Mouse (Mus musculus): Measurements from ENCODE around the gene Galk2. TPM values are rescaled to one million over a fixed set of nuclear protein-coding genes. Genes with fewer than 3 reads are reported as not detected.

The Galk2 gene
- polyA plus RNA-seq, 1 experiment from 2014 or later, result 46.0 TPM

DNA sequence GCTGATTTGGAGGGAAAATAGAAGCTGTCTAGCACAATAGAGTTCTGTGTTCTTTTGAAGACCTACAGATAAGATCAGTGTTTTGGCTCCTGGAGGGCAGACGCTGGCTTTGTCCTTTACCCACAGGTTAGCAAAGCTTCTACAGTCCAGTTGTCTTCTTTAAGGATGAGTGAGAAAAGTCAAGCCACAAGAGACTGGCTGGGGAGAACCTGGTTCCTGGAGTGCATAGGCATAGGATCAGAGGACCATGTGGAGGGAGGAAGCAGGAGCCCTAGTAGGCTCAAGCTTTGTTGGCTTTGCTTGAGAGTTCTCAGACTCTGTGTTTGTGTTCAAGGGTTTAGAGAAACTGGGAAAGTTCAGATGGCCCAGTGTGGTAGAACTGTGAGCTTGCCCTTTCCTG lies 65.6 kb downstream of the Galk2 start:
- no peaks in the 10 kb centered on the region for H3K4me1 ChIP-seq (replicated peaks; ENCODE audit: control insufficient read depth, insufficient read depth, low read length)
- H3K4me2 ChIP-seq (ENCODE audit: low read length), result no peak overlapping the region
- H3K27ac ChIP-seq (ENCODE audit: low read depth), result no peak overlapping the region
- WGBS, result 70% methylated on average over 1 of the region's 1 CpGs
- ATAC-seq (replicated peaks; ENCODE audit: low FRiP score, low TSS enrichment, low read depth) (no peak), DNase-seq (ENCODE audit: low spot score) (no peak)
- no peak overlapping the region for H3K4me3 ChIP-seq (ENCODE audit: low read depth, low read length)
- H3K9me3 ChIP-seq (ENCODE audit: control insufficient read depth, low read length), result no peaks in the 10 kb centered on the region
- no peaks in the 10 kb centered on the region for H3K27me3 ChIP-seq (replicated peaks; ENCODE audit: control insufficient read depth, insufficient read depth, low read length)
- H3K9ac ChIP-seq (ENCODE audit: low read length), result no peak overlapping the region
- 0 out of 2 replicates have a peak, but pooled peaks cover 6% of the 10 kb centered on the region for H3K36me3 ChIP-seq (ENCODE audit: control insufficient read depth, insufficient read depth, low read length)

DNA sequence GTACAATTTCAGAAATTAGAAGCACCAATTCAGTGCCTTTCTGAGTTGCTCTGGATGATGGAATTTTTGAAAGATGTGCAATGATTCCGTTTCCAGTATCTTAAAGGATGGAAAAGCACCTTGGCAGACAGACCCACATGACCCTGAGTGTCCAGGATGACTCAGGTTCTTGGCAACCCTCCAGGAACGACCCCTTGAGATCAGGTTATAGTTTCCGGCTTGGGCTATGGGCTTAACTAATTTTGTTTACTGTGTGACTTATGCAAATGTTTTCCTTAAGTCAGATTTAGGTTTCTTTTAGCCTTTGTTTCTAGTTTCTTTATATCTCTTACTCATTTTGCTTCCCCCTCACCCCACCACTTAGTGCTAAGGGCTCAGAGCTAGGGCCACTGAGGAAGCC lies 66.2 kb downstream of the Galk2 start:
- H3K9me3 ChIP-seq (ENCODE audit: control insufficient read depth, low read length), result no peaks in the 10 kb centered on the region
- ATAC-seq (replicated peaks; ENCODE audit: low FRiP score, low TSS enrichment, low read depth), result no peak

DNA sequence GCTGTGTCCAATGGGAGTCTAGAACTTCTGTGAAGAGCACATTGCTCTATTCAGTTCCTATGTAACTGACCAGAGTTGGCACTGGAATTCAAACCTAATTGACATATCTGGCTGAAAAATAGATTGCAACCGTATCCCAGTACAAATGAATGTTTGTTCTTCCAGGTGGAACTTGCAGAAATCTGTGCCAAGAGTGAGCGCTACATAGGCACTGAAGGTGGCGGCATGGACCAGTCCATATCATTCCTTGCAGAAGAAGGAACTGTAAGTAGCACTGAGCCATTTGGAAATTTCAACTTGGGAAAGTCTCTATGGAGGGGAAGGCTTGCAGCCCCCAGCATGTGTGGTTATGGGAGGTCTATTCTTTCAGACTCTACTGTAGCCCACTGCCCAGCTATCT lies 70.5 kb downstream of the Galk2 start:
- 97% methylated on average over 3 of the region's 3 CpGs for WGBS
- no peak for ATAC-seq (replicated peaks; ENCODE audit: low FRiP score, low TSS enrichment, low read depth)
- DNase-seq (ENCODE audit: low spot score), result no peak

More for the DNA sequence above, 66.2 kb downstream of the Galk2 start:
- H3K36me3 ChIP-seq (ENCODE audit: control insufficient read depth, insufficient read depth, low read length), result 0 out of 2 replicates have a peak, but pooled peaks cover 6% of the 10 kb centered on the region
- no peaks in the 10 kb centered on the region for H3K27me3 ChIP-seq (replicated peaks; ENCODE audit: control insufficient read depth, insufficient read depth, low read length)
- no peak for DNase-seq (ENCODE audit: low spot score)
- no peak overlapping the region for H3K4me2 ChIP-seq (ENCODE audit: low read length)
- no peak overlapping the region for H3K4me3 ChIP-seq (ENCODE audit: low read depth, low read length)
- 68% methylated on average over 3 of the region's 3 CpGs for WGBS
- no peak overlapping the region for H3K27ac ChIP-seq (ENCODE audit: low read depth)
- H3K9ac ChIP-seq (ENCODE audit: low read length), result no peak overlapping the region
- H3K4me1 ChIP-seq (replicated peaks; ENCODE audit: control insufficient read depth, insufficient read depth, low read length), result no peaks in the 10 kb centered on the region

DNA sequence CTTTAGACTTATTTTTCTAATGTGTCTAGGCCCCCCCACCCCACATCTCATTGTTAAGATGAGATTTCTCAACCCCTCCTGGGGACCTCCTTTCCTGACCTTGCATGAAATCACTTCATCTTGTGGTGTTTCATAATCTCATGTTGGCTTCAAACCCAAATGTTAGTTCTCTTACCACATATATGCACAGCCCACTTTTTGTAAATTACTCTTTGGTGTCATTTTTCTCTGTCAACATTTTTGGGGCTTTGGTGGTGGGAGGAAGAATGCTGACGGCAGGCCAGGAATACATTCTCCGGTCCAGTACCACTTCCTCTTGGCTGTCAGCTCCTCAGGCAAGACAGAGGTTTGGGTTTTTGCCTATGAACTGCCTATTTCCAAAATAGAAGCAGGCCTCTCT lies 71.0 kb downstream of the Galk2 start:
- whole genome bisulfite sequencing, result 71% methylated on average over 2 of the region's 2 CpGs
- Histone ChIP-seq H3K9ac (ENCODE audit: low read length) (no peak overlapping the region), H3K9me3 (ENCODE audit: control insufficient read depth, low read length) (no peaks in the 10 kb centered on the region), H3K4me2 (ENCODE audit: low read length) (no peak overlapping the region), H3K36me3 (ENCODE audit: control insufficient read depth, insufficient read depth, low read length) (peaks cover 16% of the 10 kb centered on the region; the same call in 1 of the 2 replicates), H3K27me3 (replicated peaks; ENCODE audit: control insufficient read depth, insufficient read depth, low read length) (no peaks in the 10 kb centered on the region), H3K27ac (ENCODE audit: low read depth) (no peak overlapping the region), H3K4me3 (ENCODE audit: low read depth, low read length) (no peak overlapping the region), H3K4me1 (replicated peaks; ENCODE audit: control insufficient read depth, insufficient read depth, low read length) (no peaks in the 10 kb centered on the region)
- DNase-seq (ENCODE audit: low spot score) (no peak), ATAC-seq (replicated peaks; ENCODE audit: low FRiP score, low TSS enrichment, low read depth) (no peak)

More for the DNA sequence above, 70.5 kb downstream of the Galk2 start:
- Histone ChIP-seq H3K4me3 (ENCODE audit: low read depth, low read length) (no peak overlapping the region), H3K27ac (ENCODE audit: low read depth) (no peak overlapping the region), H3K36me3 (ENCODE audit: control insufficient read depth, insufficient read depth, low read length) (peaks cover 16% of the 10 kb centered on the region; the same call in 1 of the 2 replicates), H3K4me2 (ENCODE audit: low read length) (no peak overlapping the region), H3K4me1 (replicated peaks; ENCODE audit: control insufficient read depth, insufficient read depth, low read length) (no peaks in the 10 kb centered on the region), H3K9ac (ENCODE audit: low read length) (no peak overlapping the region), H3K9me3 (ENCODE audit: control insufficient read depth, low read length) (no peaks in the 10 kb centered on the region), H3K27me3 (replicated peaks; ENCODE audit: control insufficient read depth, insufficient read depth, low read length) (no peaks in the 10 kb centered on the region)

- peaks cover 16% of the 10 kb centered on the region; the same call in 1 of the 2 replicates for H3K36me3 ChIP-seq (ENCODE audit: control insufficient read depth, insufficient read depth, low read length)
- no peak overlapping the region for H3K4me3 ChIP-seq (ENCODE audit: low read depth, low read length)
- H3K4me2 ChIP-seq (ENCODE audit: low read length), result no peak overlapping the region
- no peak overlapping the region for H3K27ac ChIP-seq (ENCODE audit: low read depth)
- no peaks in the 10 kb centered on the region for H3K4me1 ChIP-seq (replicated peaks; ENCODE audit: control insufficient read depth, insufficient read depth, low read length)
- WGBS, result 86% methylated on average over 5 of the region's 5 CpGs
- H3K9ac ChIP-seq (ENCODE audit: low read length), result no peak overlapping the region
- no peaks in the 10 kb centered on the region for H3K27me3 ChIP-seq (replicated peaks; ENCODE audit: control insufficient read depth, insufficient read depth, low read length)
- ATAC-seq (replicated peaks; ENCODE audit: low FRiP score, low TSS enrichment, low read depth) (no peak), DNase-seq (ENCODE audit: low spot score) (no peak)
- no peaks in the 10 kb centered on the region for H3K9me3 ChIP-seq (ENCODE audit: control insufficient read depth, low read length)
Observed at GRCm38 (mm10) chr2:125931193-125931592, 72.3 kb downstream of the Galk2 start.

DNA sequence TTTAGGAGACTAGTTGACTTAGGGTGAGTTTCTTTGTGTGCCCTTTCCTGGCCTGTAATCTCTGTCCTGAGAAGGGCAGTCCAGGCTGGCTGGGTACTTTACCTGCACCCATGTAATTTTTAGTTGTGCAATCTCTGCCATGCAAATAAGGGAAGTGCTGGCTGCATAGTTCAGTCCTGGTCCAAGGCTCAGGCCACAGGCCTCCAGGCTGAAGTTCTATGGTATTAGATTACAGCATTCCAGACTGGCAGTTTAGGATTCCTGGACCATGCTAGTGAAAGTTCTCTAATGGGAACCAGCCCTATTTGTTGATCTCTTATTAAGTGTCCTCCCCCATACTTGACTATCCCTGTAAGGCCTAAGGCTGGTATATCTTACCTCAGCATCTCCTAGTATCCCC lies 73.8 kb downstream of the Galk2 start:
- ATAC-seq (replicated peaks; ENCODE audit: low FRiP score, low TSS enrichment, low read depth) (no peak), DNase-seq (ENCODE audit: low spot score) (no peak)
- Histone ChIP-seq H3K4me1 (replicated peaks; ENCODE audit: control insufficient read depth, insufficient read depth, low read length) (no peaks in the 10 kb centered on the region), H3K27me3 (replicated peaks; ENCODE audit: control insufficient read depth, insufficient read depth, low read length) (no peaks in the 10 kb centered on the region), H3K4me2 (ENCODE audit: low read length) (no peak overlapping the region), H3K4me3 (ENCODE audit: low read depth, low read length) (no peak overlapping the region), H3K27ac (ENCODE audit: low read depth) (no peak overlapping the region), H3K36me3 (ENCODE audit: control insufficient read depth, insufficient read depth, low read length) (peaks cover 16% of the 10 kb centered on the region; the same call in 1 of the 2 replicates), H3K9ac (ENCODE audit: low read length) (no peak overlapping the region), H3K9me3 (ENCODE audit: control insufficient read depth, low read length) (no peaks in the 10 kb centered on the region)

DNA sequence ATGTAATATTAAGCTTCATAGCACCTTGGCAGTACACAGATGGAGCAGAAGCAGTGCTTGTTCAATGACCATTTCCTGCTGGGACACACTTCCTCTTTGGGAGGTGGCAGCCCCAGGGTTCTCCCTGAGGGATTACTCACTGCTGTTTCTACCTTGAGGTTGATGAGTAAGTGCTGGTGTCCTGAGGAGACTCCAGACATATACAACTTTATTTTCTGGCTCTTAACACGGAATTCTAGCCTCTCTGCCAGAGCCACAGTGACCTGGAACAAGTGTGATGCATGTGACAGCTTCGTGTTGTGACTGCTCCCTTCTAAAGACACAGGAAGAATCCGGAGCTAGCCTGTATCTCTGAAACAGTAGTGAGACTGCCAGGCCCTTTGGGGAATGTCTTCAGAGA lies 75.1 kb downstream of the Galk2 start:
- DNase-seq (ENCODE audit: low spot score), result no peak
- WGBS, result 68% methylated on average over 3 of the region's 3 CpGs
- no peak overlapping the region for H3K4me3 ChIP-seq (ENCODE audit: low read depth, low read length)
- H3K27ac ChIP-seq (ENCODE audit: low read depth), result no peak overlapping the region
- no peak overlapping the region for H3K9ac ChIP-seq (ENCODE audit: low read length)
- peaks cover 16% of the 10 kb centered on the region; the same call in 1 of the 2 replicates for H3K36me3 ChIP-seq (ENCODE audit: control insufficient read depth, insufficient read depth, low read length)
- no peaks in the 10 kb centered on the region for H3K4me1 ChIP-seq (replicated peaks; ENCODE audit: control insufficient read depth, insufficient read depth, low read length)
- no peak overlapping the region for H3K4me2 ChIP-seq (ENCODE audit: low read length)
- no peaks in the 10 kb centered on the region for H3K9me3 ChIP-seq (ENCODE audit: control insufficient read depth, low read length)
- H3K27me3 ChIP-seq (replicated peaks; ENCODE audit: control insufficient read depth, insufficient read depth, low read length), result no peaks in the 10 kb centered on the region
- no peak for ATAC-seq (replicated peaks; ENCODE audit: low FRiP score, low TSS enrichment, low read depth)

- H3K4me1 ChIP-seq (replicated peaks; ENCODE audit: control insufficient read depth, insufficient read depth, low read length), result no peaks in the 10 kb centered on the region
- no peaks in the 10 kb centered on the region for H3K27me3 ChIP-seq (replicated peaks; ENCODE audit: control insufficient read depth, insufficient read depth, low read length)
- 64% methylated on average over 5 of the region's 5 CpGs for WGBS
- DNase-seq (ENCODE audit: low spot score) (no peak), ATAC-seq (replicated peaks; ENCODE audit: low FRiP score, low TSS enrichment, low read depth) (no peak)
- no peak overlapping the region for H3K4me3 ChIP-seq (ENCODE audit: low read depth, low read length)
- no peak overlapping the region for H3K9ac ChIP-seq (ENCODE audit: low read length)
- peaks cover 6% of the 10 kb centered on the region; the same call in 1 of the 2 replicates for H3K36me3 ChIP-seq (ENCODE audit: control insufficient read depth, insufficient read depth, low read length)
- no peak overlapping the region for H3K27ac ChIP-seq (ENCODE audit: low read depth)
- H3K4me2 ChIP-seq (ENCODE audit: low read length), result no peak overlapping the region
- H3K9me3 ChIP-seq (ENCODE audit: control insufficient read depth, low read length), result no peaks in the 10 kb centered on the region
Observed at GRCm38 (mm10) chr2:125936396-125936795, 77.5 kb downstream of the Galk2 start.

DNA sequence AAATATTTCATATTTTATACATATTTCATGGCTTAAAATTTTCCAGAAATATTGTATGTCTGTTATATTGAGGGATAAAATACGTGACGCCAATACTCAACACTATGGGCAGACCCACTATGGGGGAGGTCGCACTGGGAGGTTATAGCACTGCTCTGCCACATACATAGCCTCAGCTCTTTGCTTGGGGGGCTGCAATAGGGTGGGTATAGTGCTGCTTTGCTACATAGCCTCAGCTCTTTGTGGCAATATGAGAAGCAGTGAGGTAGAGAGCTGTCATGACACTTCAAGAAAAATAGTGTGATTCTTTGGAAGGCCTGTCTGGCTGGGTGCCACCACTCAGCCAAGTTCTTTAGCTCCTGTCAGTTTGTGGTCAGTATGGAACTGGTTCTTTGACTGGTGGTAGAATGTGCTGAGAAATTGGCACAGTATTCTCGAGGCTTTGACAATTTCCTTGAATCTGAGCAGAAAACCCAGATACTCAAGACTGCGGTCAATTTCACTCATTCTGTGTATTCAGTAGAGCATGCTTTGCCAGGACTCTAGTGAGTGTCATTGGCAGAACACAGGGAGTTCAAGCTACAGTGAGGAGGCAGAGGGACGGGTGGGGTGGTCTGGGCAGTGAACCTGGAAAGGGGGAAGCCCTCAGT lies 80.2 kb downstream of the Galk2 start:
- no peaks in the 10 kb centered on the region for H3K4me1 ChIP-seq (replicated peaks; ENCODE audit: control insufficient read depth, insufficient read depth, low read length)
- ATAC-seq (replicated peaks; ENCODE audit: low FRiP score, low TSS enrichment, low read depth) (no peak), DNase-seq (ENCODE audit: low spot score) (no peak)
- H3K27ac ChIP-seq (ENCODE audit: low read depth), result no peak overlapping the region
- H3K9ac ChIP-seq (ENCODE audit: low read length), result no peak overlapping the region
- WGBS, result 93% methylated on average over 6 of the region's 6 CpGs
- no peaks in the 10 kb centered on the region for H3K9me3 ChIP-seq (ENCODE audit: control insufficient read depth, low read length)
- no peaks in the 10 kb centered on the region for H3K36me3 ChIP-seq (ENCODE audit: control insufficient read depth, insufficient read depth, low read length)
- no peak overlapping the region for H3K4me2 ChIP-seq (ENCODE audit: low read length)
- H3K4me3 ChIP-seq (ENCODE audit: low read depth, low read length), result no peak overlapping the region
- no peaks in the 10 kb centered on the region for H3K27me3 ChIP-seq (replicated peaks; ENCODE audit: control insufficient read depth, insufficient read depth, low read length)
